In genomic region chr8:84256822-84257610, GRCm38 (mm10) we compare ENCODE assay signal across 8 mouse cellular contexts. TPM values are rescaled to one million over a fixed set of nuclear protein-coding genes. Genes with fewer than 3 reads are reported as not detected.
DNase-seq lines count a peak whose midpoint lies in the region; ATAC-seq lines count a peak whose summit lies in the region.

Gene Mri1 (minus strand): TSS chr8:84257326.

- no peaks in the 10 kb centered on the region for H3K9me3 ChIP-seq in hindbrain, embryonic 13.5 days

- H3K4me3 ChIP-seq in hindbrain, embryonic 13.5 days, result peak within 1 kb of the TSS; percentile 81
- H3K4me3 ChIP-seq in macrophage (ENCODE audit: inconsistent target), result peak within 1 kb of the TSS; percentile 54

- peaks cover 24% of the 10 kb centered on the region for H3K4me1 ChIP-seq in hindbrain, embryonic 13.5 days (replicated peaks)

- H3K27me3 ChIP-seq in hindbrain, embryonic 13.5 days, result no peaks in the 10 kb centered on the region

- under 1% methylated on average over 62 of the region's 64 CpGs for WGBS in hindbrain, embryonic 13.5 days
- WGBS in macrophage (ENCODE audit: missing documents), result under 1% methylated on average over 64 of the region's 64 CpGs

- H3K79me2 ChIP-seq in macrophage (ENCODE audit: inconsistent target), result peaks cover 10% of the 10 kb centered on the region

- peak within 1 kb of the TSS; percentile 86 for H3K9ac ChIP-seq in hindbrain, embryonic 13.5 days

- ATAC-seq in hindbrain, embryonic 13.5 days (ENCODE audit: low FRiP score), result peak; percentile 87

- peak; percentile 97 for DNase-seq in ZHBTc4 (ENCODE audit: low read depth, low spot score)
- peak; percentile 89 to 91 for DNase-seq in cerebellum, postnatal 25 days
- peak; percentile 54 to 69 for DNase-seq in frontal cortex, postnatal 25 days (ENCODE audit: low spot score in 2 of 2)
- peak; percentile 75 to 83 for DNase-seq in layer of hippocampus, postnatal 36 days
- peak; percentile 81 for DNase-seq in right cerebral cortex, adult 18-20 months
- peak; percentile 77 for DNase-seq in urinary bladder, adult 2 months (ENCODE audit: low spot score)

- H3K4me2 ChIP-seq in hindbrain, embryonic 13.5 days, result peak within 1 kb of the TSS; percentile 88

- H3K27ac ChIP-seq in hindbrain, embryonic 13.5 days, result peak within 1 kb of the TSS; percentile 92
- H3K27ac ChIP-seq in macrophage, result peak within 1 kb of the TSS; percentile 52

- peaks cover 71% of the 10 kb centered on the region for H3K36me3 ChIP-seq in hindbrain, embryonic 13.5 days
- H3K36me3 ChIP-seq in macrophage (ENCODE audit: inconsistent target), result peaks cover 37% of the 10 kb centered on the region; the same call in 1 of the 2 replicates

RNA-seq across cellular contexts. Expression of gene Mri1, which starts in this region (rescaled TPM):
- polyA plus RNA-seq in hindbrain, embryonic 13.5 days (2015; fragmentation: Nextera tagmentation; extraction: Ambion mirVana), result 50.7 and 57.6 TPM in 2 replicates
- total RNA-seq in layer of hippocampus, postnatal 36 days (2021), result 10 to 100 TPM; 15.1 to 16.2 TPM
- 10 to 100 TPM in 11 of 26 experiments, 1 to 10 TPM in 15; 1.1 to 27.3 (median 8.8) TPM for total RNA-seq in macrophage (2018; cell fraction: chromatin; rRNA removed)
- total RNA-seq in macrophage (2018; cell fraction: cytosol; rRNA removed), result 1 to 10 TPM; 1.8 to 7.9 (median 4.1) TPM
- 10 to 100 TPM in 7 of 26 experiments, 1 to 10 TPM in 18, under 1 TPM in 1; 0.92 to 27.5 (median 5.8) TPM for total RNA-seq in macrophage (2018; cell fraction: nucleus; rRNA removed)
- polyA plus RNA-seq in macrophage (2018), result 2.2 to 7.5 TPM (median 6.1 TPM) in 3 replicates
- 41.1 and 47.3 TPM in 2 replicates for polyA plus RNA-seq in urinary bladder, adult 2 months (2012; rRNA removed)

Comparison
In these comparisons a context has a peak if more than half of its experiments do, and no peak if none do; other contexts are left out.
1. Peak in every context shown above with its lines: DNase-seq, ATAC-seq, H3K4me3 ChIP-seq and H3K27ac ChIP-seq.